Mouse (Mus musculus): ENCODE measurements around the gene Rere.

Rere gene

DNA sequence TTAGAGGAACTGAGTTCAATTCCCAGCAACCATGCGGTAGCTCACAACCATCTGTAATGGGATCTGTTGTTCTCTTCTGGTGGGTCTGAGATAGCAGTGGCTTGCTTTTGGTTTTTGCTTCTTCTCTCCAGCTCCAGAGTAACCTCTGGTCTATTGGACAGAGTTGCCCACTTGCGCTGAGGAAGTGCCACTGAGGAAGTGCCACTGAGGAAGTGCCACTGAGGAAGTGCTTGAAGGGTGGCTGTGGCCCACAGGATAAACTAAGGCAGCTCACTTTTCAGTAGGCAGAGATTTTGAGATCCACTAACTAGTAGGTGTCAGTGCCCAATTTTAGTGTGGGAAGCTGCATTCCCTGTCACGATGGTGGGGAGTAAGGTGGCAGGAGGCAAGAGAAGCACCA, 327.2 kb downstream of the Rere start:
- no peak for DNase-seq (ENCODE audit: low read depth)

DNA sequence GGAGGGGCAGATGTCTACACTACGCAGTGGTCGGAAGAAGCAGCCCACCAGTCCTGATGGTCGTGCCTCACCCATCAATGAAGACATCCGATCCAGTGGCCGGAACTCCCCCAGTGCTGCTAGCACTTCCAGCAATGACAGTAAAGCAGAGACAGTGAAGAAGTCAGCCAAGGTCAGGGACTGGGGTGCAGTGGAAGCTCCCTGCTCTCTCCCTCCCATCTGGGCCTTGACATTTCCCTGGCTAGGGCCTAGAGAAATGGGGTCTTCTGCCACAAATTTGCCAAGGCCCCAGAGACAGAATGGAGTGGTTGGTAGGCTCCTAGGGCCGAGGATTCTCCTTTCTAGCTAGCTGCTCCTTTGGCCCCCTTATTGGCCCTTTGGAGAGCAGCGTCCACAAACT, 332.3 kb downstream of the Rere start:
- DNase-seq (ENCODE audit: low read depth) = no peak

DNA sequence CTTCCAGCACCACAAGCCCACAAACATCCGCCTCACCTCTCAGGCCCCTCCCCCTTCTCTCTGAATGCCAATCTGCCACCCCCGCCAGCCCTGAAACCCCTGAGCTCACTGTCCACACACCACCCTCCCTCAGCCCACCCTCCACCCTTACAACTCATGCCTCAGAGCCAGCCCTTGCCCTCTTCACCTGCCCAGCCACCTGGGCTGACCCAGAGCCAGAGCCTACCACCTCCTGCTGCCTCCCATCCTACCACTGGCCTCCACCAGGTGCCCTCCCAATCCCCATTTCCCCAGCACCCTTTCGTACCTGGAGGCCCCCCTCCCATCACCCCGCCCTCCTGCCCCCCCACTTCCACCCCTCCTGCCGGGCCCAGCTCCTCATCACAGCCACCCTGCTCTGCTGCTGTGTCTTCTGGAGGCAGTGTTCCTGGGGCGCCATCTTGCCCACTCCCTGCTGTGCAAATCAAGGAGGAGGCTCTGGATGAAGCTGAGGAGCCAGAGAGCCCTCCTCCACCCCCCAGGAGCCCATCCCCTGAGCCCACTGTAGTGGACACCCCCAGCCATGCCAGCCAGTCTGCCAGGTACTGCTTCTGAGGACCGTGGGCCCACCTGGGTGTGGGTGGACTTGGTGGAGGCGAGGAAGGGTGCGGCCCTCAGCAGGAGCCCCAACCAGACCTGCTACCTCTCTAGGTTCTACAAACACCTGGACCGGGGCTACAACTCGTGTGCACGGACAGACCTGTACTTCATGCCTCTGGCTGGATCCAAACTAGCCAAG, 334.0 kb downstream of the Rere start:
- no peak for DNase-seq (ENCODE audit: low read depth)

DNA sequence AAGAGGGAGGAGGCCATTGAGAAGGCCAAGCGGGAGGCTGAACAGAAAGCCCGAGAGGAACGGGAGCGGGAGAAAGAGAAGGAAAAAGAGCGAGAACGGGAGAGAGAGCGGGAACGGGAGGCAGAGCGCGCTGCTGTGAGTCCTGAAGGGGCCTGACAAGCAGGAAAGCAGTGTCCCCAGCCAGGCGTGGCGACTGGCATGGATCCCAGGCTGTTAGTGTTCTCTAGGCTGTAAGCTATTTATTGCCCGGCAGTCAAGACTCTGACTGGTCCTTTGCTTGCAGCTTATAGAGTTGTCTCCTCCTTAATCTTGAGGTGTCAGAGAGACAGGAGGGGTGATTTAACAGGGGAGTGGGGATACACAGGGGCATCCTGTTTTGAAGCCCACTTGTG, 334.6 kb downstream of the Rere start:
- no peak for DNase-seq (ENCODE audit: low read depth)

DNA sequence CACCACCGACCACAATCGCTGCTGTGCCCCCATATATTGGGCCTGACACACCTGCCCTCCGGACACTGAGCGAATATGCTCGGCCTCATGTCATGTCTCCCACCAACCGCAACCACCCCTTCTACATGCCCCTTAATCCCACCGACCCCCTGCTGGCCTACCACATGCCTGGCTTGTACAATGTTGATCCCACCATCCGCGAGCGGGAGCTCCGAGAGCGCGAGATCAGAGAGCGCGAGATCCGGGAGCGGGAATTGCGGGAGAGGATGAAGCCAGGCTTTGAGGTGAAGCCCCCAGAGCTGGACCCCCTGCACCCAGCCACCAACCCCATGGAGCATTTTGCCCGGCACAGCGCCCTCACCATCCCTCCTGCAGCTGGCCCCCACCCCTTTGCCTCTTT, 335.4 kb downstream of the Rere start:
- DNase-seq (ENCODE audit: low read depth) = no peak

DNA sequence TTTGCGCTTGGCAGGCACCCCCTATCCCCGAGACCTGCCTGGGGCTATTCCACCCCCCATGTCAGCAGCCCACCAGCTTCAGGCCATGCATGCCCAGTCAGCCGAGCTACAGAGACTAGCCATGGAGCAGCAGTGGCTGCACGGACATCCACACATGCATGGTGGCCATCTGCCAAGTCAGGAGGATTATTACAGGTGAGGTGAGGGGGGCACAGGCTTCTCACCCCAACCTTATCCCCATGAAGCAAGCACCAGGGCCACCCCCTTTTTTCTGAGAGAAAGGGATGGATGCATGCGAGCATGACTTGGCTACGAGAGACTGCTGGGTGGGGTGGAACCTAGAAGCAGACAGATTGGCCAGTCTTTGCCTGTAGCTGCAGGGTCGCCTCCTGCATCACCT, 337.6 kb downstream of the Rere start:
- no peak for DNase-seq (ENCODE audit: low read depth)

DNA sequence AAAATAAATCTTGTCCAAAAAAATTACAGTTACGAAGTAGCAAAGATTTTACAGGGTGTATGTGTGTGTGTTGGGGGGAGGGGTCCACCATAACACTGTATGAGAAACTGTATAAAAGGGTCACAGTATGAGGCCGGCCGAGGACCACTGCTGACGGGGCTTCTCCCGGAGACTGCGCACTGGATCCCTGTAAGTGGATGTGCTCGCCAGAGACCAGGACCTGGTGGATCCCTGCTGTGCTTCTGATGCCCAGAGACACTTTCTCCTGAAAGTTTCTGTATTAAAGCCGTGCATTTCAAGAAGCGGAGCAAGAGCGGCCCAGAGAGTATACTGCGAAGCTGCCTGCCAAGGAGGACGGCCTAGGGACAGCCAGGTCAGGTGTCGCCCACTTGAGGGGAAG, 341.2 kb downstream of the Rere start:
- DNase-seq (ENCODE audit: low read depth) = no peak

DNA sequence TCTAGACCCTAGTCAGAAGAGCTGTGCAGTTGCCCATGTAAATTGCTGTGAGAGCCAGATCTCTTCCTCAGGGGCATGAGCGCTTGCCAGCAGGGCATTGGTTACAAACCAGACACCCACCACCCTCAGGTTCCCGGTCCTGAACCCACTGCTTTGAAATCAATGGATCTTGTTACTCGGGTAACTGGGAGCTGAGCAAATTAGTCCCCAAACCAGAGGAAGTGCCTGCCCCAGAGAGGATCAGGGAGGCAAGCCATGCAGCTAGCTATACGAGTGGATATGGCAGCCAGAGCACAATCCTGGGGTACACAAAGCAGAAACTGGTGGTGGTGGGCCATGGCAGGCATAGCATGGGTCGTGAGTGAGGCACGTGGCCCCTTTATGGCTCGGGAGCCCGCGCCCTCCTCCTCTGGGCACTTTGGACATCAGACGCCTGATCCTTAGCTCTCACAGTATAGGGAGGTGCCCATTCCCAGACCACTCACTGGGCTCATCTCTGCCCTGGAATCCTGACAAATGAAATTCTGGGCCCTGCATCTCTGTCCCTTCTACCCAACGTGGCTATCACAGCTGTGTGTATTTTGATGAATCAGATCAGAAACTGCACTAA, 342.9 kb downstream of the Rere start:
- DNase-seq (ENCODE audit: low read depth) = no peak

DNA sequence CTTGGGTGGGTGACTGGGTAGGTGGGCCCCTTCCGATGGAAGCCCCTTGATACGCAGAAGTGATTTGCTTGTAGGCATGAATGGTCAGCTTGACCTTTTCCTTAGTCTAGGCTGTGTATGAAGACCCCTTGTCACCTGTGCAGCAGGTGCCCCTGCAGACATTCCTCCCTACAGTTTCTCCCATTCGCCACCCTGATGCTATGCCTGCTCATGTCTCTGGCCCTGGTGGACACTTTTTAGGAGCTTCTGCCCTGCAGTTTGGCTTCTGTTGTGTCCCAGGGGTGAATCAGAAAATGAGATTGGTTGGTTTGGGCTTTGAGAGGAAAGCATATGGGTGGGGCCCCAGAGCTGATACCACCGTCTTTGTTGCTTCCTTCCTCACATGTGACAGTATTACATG, 343.5 kb downstream of the Rere start:
- DNase-seq (ENCODE audit: low read depth) = no peak

DNA sequence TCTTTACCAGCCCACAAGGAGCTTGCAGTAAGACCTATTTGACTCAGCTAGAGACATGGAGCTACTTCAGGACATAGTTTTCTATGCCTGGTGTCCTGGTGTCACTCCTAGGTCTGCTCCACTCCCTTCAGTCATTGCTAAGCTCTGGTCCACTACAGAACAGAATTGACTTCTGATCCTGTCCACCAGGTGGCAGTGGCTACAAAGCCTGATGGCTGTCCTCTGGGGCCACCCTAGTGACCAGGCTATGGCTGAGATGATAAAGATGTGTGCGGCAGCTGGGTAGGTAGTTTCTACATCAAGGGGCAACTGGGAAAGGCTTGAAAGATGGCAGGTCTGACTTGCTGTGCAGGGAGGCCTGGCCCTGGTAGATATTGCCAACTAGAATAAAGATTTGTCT, 344.0 kb downstream of the Rere start:
- peak; percentile 60 for DNase-seq (ENCODE audit: low read depth)

DNA sequence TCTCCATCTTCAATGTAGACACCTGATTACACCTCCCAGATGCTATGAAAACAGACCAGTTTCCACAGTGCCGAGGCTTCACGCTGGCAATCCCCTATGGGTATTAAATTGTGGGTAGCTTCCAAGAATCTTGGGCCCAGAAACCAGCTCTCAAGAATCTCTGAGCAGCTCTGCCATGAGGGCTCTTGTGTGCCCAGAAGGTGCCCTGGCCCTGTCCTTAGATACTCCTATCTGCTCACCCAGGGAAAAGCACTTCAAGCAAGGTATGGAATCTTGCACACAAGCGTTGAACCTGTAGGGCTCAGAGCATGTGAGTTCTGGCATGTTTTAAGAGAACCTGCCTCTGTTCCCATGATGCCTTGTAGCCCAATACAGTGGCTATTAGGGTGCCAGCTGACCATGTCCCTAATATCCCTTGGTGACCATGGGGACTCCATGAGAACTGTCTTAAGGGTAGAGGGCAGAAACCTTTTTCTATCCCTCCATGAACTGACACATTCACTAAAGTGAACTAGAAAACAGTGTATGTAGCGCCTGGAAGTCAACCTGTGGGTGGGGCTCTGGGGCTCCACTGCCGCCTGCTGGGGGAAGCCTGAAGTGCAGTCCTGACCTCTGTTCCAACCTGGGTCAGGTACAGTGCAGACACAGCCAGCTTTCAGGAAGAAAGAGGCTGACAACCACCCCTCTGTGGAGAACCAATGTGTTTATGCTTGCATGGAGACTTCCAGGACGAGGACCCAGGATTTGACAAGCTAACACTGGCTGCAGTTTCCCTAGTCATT, 344.7 kb downstream of the Rere start:
- DNase-seq (ENCODE audit: low read depth) = peak; percentile 79

DNA sequence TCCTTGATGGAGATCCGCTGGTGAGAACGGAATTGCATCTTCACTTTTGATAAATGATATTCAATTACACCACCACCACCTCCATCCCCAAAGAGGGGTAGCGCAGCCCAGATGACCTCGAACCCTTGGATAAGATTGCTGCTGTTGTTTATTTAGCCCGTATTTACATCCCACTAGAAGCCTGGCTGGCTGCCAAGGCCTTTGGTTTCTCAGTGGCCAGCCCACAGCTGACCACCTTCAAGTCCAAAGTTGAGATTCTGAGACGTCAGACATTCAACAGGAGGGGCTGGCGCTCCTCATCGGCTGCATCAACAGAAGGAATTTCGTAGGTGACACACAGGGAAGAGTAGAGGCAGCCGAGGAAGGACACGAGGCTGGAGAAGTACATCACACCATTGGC, 347.8 kb downstream of the Rere start:
- no peak for DNase-seq (ENCODE audit: low read depth)

DNA sequence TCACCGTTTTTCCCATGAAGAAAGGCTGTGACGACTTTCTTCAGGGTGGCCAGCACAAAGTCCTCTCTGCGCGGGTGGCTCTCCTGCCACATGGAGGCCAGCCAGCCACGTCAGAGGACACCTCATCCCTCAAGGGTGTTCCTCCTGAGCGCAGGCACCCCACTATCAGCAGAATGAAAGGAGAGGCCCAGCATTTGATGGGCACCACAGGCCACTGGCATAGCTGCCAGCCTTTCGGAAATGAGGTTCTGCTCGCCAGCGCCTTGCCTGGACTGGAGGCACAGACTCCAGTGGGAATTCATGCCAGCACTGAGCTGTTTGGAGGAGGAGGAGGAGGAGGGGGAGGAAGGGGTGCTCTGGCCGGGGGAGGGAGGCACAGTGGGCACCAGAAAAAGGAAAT, 354.1 kb downstream of the Rere start:
- no peak for DNase-seq (ENCODE audit: low read depth)

DNA sequence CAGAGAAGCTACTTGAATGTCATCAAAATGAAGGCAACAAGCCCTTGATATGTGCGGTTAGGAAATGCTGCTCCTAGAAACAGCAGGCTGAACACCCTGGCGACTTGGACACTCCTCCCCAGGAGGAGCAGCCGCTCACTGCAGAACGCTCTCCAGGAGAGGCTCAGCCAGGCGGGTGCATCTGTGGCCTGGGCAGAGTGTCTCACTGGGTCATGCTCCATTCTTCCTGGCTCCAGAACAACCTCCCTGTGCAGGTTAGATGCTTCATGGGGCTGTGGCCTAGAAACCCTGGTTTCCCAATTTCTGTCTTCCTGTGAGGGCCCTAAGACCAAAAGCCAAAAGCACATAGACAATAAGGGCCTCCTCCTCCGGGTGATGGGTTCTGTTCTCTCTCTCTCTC, 355.2 kb downstream of the Rere start:
- DNase-seq (ENCODE audit: low read depth) = no peak

DNA sequence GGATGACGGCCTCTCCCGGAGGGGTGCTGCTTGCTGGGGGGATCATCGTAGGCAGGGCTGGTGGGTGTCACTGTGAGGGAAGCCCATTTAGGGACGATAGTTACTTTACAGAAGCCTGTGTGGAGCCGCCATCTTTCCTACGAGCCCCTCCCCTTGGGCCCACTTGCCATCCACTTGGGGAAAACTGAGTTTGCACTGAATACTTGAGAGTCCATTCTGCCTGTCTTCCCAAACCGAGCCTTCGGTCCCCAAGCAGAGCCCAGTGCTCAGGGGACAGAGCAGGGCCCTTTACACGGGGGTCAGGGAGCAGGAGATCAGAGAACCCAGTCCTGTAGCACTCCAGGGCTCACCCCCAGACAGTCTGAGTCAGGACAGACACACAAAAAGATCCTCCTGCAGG, 362.9 kb downstream of the Rere start:
- DNase-seq (ENCODE audit: low read depth) = no peak

DNA sequence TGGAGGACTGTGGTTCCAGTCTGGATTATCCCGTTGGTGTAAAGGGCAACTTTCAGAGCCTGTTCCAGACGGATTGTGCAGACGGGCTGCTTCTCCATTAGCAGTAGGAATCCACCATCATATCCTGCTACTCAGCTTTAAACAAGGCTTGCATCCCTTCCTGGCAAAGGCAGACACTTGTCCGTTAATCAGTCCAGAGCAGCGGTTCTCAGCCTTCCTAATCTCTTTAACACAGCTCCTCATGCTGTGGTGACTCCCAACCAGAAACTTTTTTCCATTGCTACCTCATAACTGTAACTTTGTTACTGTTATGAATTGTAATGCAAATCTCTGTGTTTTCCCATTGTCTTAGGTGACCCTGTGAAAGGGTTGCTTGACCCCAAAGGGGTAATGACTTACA, 367.9 kb downstream of the Rere start:
- DNase-seq (ENCODE audit: low read depth) = no peak

DNA sequence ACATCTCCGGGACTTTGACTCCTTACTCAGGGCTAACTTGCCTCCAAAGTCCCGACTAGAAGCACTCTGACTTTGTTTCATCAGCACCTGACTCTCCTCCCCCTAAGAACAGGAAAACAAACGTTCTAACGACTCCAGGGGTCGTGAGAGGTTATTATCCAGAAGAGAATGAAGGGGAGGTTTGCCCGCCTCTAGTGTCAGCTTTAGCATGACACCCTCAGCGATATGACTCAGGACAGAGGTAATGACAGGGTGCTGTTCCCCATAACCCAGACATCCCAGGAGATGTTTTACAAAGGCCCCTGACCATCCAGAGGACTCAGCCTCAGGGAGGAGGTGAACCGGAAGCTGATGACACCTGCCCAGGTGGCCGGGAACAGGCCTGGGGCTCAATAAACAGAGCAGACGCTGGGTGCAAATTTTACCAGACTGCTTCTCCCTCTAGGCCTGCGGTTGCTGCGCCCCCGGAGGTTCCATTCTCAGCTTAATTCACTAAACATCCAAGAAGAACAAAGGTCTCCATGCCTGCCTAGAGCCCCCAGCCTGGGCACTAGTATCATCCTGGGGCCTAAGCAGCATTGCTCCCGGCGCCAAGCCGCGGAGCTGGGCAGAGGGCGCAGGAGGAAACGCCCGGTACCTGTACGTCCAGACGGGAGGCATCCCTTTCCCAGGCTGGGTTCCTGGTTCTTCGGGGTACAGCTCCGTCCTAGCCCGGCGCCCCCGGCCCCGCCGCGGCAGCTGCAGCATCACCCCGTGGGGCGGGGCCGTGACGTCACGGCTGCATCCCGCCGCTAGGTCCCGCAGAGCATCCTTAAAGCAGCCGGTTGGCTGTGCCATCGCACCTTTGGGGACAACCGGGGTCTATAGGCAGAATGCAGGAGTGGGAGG, 370.2 kb downstream of the Rere start, which contains the start of gene Slc45a1:
Slc45a1 (minus strand) TSS at position 785 of the 888 bp plus-strand sequence.
- peak; percentile 56 for DNase-seq (ENCODE audit: low read depth)

DNA sequence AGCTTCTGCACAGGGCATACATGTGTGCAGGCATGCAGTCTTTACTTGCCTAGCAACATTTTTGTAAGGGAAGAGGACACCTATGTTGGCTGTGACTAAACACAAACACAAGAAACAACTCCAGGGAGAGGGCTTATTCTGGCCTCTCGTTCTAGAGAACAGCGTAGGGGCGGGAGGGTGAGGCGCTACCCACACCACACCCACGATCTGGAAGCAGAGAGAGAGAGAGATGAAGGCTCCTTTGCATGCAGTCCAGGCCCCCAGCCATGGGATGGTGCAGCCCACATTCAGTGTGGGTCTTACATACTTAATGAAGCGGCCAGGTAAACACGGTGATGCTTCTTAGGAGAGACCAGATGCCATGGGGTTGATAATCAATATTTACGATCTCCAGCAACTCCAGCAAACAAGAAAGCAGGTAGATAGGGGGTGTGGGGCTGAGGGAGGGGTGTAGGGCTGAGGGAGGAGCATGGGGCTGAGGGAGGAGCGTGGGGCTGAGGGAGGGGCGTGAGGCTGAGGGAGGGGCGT, 371.7 kb downstream of the Rere start:
- DNase-seq (ENCODE audit: low read depth) = no peak

DNA sequence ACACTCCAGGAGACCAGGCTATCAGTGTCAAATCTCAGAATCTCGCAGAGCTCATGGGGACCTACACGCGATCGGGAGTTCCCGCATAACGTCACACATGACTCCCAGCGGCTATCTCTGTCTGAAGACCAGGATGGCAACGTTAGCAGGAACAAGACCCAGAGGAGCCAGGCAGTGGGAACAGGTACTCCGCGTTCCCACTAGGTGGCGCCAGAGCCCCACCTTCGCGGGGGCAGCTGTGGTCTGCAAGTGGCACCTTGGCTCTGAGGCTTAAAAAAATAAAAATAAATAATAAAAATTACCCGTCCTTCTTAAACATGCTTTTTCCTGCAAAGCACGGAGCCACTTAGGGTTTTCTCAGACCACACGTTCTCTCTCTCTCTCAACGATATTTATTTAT, 374.5 kb downstream of the Rere start:
- peak; percentile 85 for DNase-seq (ENCODE audit: low read depth)

DNA sequence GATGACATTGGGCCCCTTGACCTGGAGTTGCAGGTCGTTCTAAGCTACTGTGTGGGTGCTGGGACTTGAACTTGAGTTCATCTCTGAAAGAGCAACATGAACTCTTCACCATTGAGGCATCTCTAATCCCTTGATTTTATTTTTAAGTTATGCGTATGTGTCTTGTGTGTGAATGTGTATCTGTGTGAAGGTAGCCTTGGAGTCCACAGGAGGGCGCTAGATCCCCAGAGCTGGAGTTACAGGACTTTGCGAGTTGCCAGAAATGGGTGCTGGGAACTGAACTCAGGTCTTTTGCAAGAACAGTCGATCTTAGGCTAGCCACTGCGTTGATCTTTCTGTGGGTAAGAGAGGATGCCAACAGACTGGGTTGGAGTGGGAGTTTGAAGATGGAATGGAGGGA, 375.1 kb downstream of the Rere start:
- DNase-seq (ENCODE audit: low read depth) = peak; percentile 53

DNA sequence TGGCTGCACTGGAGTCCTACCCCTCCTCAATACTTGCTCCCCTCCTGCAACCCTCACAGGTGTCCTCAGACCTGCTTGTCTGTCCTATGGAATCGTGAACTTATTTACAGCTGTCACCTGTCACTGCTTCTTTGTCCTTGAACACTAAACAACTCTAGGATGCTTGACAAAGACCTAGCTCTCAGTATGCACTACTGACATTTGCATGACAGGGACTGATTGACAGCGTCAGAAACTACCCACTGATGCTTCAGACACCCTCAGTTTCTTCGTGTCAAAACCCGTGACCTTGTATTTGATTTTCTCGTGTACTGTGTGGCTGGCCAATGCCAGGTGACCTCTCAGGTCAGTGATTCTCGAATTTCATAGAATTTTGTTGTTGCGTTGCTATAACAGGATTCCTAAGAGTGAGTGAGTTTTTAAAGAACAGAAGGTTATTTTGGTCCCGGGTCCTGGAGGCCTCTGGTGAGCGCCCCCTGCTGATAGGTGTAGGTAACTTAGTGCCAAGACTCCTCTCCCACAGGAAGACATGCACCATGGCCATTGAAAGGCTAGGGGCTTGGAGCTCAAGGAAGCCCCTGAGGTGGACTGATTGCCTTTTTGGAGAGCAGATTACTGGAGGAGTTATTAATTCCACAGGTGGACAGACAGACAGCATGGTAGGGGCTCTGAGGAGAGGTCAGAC, 378.6 kb downstream of the Rere start:
- peak; percentile 65 for DNase-seq (ENCODE audit: low read depth)
